In the genomic region with DNA sequence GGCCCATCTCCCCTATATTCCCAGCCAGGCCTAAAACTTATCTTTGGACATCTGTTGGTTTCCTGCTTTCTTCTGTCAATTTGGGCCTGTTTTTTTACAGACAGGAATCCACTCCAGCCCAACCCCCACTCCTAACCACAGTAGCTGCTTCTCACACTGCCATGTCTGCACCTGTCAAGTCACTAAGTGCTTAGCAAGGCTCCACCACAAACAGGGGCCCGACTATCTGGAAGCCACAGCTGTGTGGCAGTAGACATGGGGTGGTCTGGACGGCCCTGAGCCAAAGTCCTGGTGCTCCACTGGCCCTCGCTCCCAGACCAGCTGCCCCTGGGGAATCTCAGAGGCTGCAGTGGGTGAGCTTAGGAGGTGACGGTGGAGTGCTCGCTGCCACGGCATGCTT, we compare ENCODE assay signal across 10 mouse cellular contexts. TPM values are rescaled to one million over a fixed set of nuclear protein-coding genes. Genes with fewer than 3 reads are reported as not detected.
DNase-seq lines count a peak whose midpoint lies in the region; ATAC-seq and TF ChIP-seq lines count a peak whose summit lies in the region.
"Had no signal": no experiment of that assay in that cellular context is flagged by ENCODE, and none has a peak within 500 bp of the region (broad histone marks: within the 10 kb centered on the region; RNA-seq: fewer than 3 reads in every experiment).

No protein-coding gene starts in this region.

- H3K9ac ChIP-seq in liver, postnatal 0 days (replicated peaks): no peak overlapping the region

- no peak for DNase-seq in heart, embryonic 10.5 days (ENCODE audit: low spot score)
- no peak for DNase-seq in heart, postnatal 36 days
- DNase-seq in liver, postnatal 0 days: no peak
- DNase-seq in thymus, postnatal 4 days: peak; percentile 90
- no peak for DNase-seq in urinary bladder, postnatal 25 days (ENCODE audit: low spot score)
- DNase-seq in kidney, postnatal 4 days: no peak

- intact Hi-C loops in heart, postnatal 36 days (cut with DNase I): no loop called here

- no peak for TF ChIP-seq EP300 in liver, postnatal 0 days (IDR thresholded peaks at IDR 0.05; ENCODE audit: low read depth)

- H3K36me3 ChIP-seq in heart, embryonic 10.5 days: peaks cover 43% of the 10 kb centered on the region
- peaks cover 38% of the 10 kb centered on the region for H3K36me3 ChIP-seq in megakaryocyte, embryonic 14.5 days (replicated peaks; ENCODE audit: low read length)
- H3K36me3 ChIP-seq in liver, postnatal 0 days (replicated peaks; ENCODE audit: insufficient read depth, low read length): peaks cover 30% of the 10 kb centered on the region

- no peak for ATAC-seq in megakaryocyte, adult 5-6 weeks (ENCODE audit: poor library complexity, severe bottlenecking)
- ATAC-seq in liver, postnatal 0 days: peak; percentile 55; the same call in 1 of the 2 replicates
- ATAC-seq: forebrain, embryonic 14.5 days had no signal

- no peak for TF ChIP-seq CTCF in liver, postnatal 0 days (IDR thresholded peaks at IDR 0.05; ENCODE audit: low read depth)

- H3K4me3 ChIP-seq in heart, embryonic 10.5 days: 0 out of 2 replicates have a peak overlapping the region, but pooled peaks have one; percentile 16
- peak overlapping the region; percentile 59 for H3K4me3 ChIP-seq in megakaryocyte, embryonic 14.5 days (replicated peaks)
- H3K4me3 ChIP-seq in liver, postnatal 0 days (ENCODE audit: low read depth, low read length): no peak overlapping the region
- H3K4me3 ChIP-seq: heart, adult 2 months had no signal

- peaks cover 47% of the 10 kb centered on the region for H3K4me1 ChIP-seq in heart, embryonic 10.5 days
- H3K4me1 ChIP-seq in megakaryocyte, embryonic 14.5 days: peaks cover 63% of the 10 kb centered on the region
- peaks cover 3% of the 10 kb centered on the region; the same call in 1 of the 2 replicates for H3K4me1 ChIP-seq in liver, postnatal 0 days (ENCODE audit: insufficient read depth)

- H3K27me3 ChIP-seq in heart, embryonic 10.5 days (ENCODE audit: insufficient read depth, poor library complexity, severe bottlenecking): no peaks in the 10 kb centered on the region
- H3K27me3 ChIP-seq in megakaryocyte, embryonic 14.5 days (replicated peaks): peaks cover 3% of the 10 kb centered on the region
- no peaks in the 10 kb centered on the region for H3K27me3 ChIP-seq in liver, postnatal 0 days (ENCODE audit: insufficient read depth, low read length)

- WGBS in heart, embryonic 10.5 days: 34% methylated on average over 6 of the region's 6 CpGs
- WGBS in liver, postnatal 0 days (ENCODE audit: insufficient replicate concordance): 43% methylated on average over 6 of the region's 6 CpGs

- H3K9me3 ChIP-seq in heart, embryonic 10.5 days: peaks cover 4% of the 10 kb centered on the region; the same call in 1 of the 2 replicates
- H3K9me3 ChIP-seq in megakaryocyte, embryonic 14.5 days: peaks cover 6% of the 10 kb centered on the region
- no peaks in the 10 kb centered on the region for H3K9me3 ChIP-seq in liver, postnatal 0 days (ENCODE audit: low read length)

- no peak overlapping the region for H3K4me2 ChIP-seq in liver, postnatal 0 days (ENCODE audit: low read depth, low read length)

- no peak overlapping the region for H3K27ac ChIP-seq in heart, embryonic 10.5 days
- H3K27ac ChIP-seq in liver, postnatal 0 days (ENCODE audit: low read depth): no peak overlapping the region
- H3K27ac ChIP-seq: heart, adult 2 months had no signal

RNA-seq across cellular contexts. Expression of a gene that starts 10.7 kb away (rescaled TPM):
- polyA plus RNA-seq in heart, embryonic 10.5 days (2016; fragmentation: Nextera tagmentation; extraction: Ambion mirVana): not detected in 2 replicates
- not detected for total RNA-seq in heart, postnatal 36 days (2021)
- polyA plus RNA-seq in megakaryocyte, embryonic 14.5 days (2012; ENCODE audit: insufficient read depth, low replicate concordance): 0.28 TPM in 1 of 2 replicates, not detected in the other
- 1.4 and 2.2 TPM in 2 replicates for total RNA-seq in megakaryocyte, adult 5-6 weeks (2015)
- total RNA-seq in megakaryocyte, adult 5-6 weeks (2017): 0.26 TPM in 1 of 2 replicates, not detected in the other
- polyA plus RNA-seq in liver, postnatal 0 days (2015; fragmentation: Nextera tagmentation; extraction: Ambion mirVana): not detected in 2 replicates
- total RNA-seq: heart, adult 2 months had no signal
- polyA plus RNA-seq: forebrain, embryonic 14.5 days; heart, adult 2 months had no signal

RNA-seq across cellular contexts. Expression of a gene that starts 17.0 kb away (rescaled TPM):
- not detected in 2 replicates for polyA plus RNA-seq in heart, embryonic 10.5 days (2016; fragmentation: Nextera tagmentation; extraction: Ambion mirVana)
- total RNA-seq in heart, postnatal 36 days (2021): not detected
- not detected in 2 replicates for polyA plus RNA-seq in megakaryocyte, embryonic 14.5 days (2012; ENCODE audit: insufficient read depth, low replicate concordance)
- not detected in 2 replicates for total RNA-seq in megakaryocyte, adult 5-6 weeks (2015)
- not detected in 2 replicates for total RNA-seq in megakaryocyte, adult 5-6 weeks (2017)
- 1.3 and 7.7 TPM in 2 replicates for polyA plus RNA-seq in liver, postnatal 0 days (2015; fragmentation: Nextera tagmentation; extraction: Ambion mirVana)
- total RNA-seq: heart, adult 2 months had no signal
- polyA plus RNA-seq: forebrain, embryonic 14.5 days; heart, adult 2 months had no signal

RNA-seq across cellular contexts. Expression of a gene that starts 35.1 kb away (rescaled TPM):
- polyA plus RNA-seq in heart, embryonic 10.5 days (2016; fragmentation: Nextera tagmentation; extraction: Ambion mirVana): not detected in 2 replicates
- not detected for total RNA-seq in heart, postnatal 36 days (2021)
- not detected in 2 replicates for polyA plus RNA-seq in megakaryocyte, embryonic 14.5 days (2012; ENCODE audit: insufficient read depth, low replicate concordance)
- total RNA-seq in megakaryocyte, adult 5-6 weeks (2015): not detected in 2 replicates
- total RNA-seq in megakaryocyte, adult 5-6 weeks (2017): not detected in 2 replicates
- polyA plus RNA-seq in liver, postnatal 0 days (2015; fragmentation: Nextera tagmentation; extraction: Ambion mirVana): not detected in 2 replicates
- total RNA-seq: heart, adult 2 months had no signal
- polyA plus RNA-seq: forebrain, embryonic 14.5 days; heart, adult 2 months had no signal

RNA-seq across cellular contexts. Expression of a gene that starts 40.2 kb away (rescaled TPM):
- 24.5 and 29.7 TPM in 2 replicates for polyA plus RNA-seq in heart, embryonic 10.5 days (2016; fragmentation: Nextera tagmentation; extraction: Ambion mirVana)
- total RNA-seq in heart, postnatal 36 days (2021): 10 to 100 TPM; 20.5 to 24.5 TPM
- 125 and 217 TPM in 2 replicates for polyA plus RNA-seq in megakaryocyte, embryonic 14.5 days (2012; ENCODE audit: insufficient read depth, low replicate concordance)
- total RNA-seq in megakaryocyte, adult 5-6 weeks (2015): 30.2 and 35.4 TPM in 2 replicates
- total RNA-seq in megakaryocyte, adult 5-6 weeks (2017): 6.1 and 7.1 TPM in 2 replicates
- 3.5 and 4.3 TPM in 2 replicates for polyA plus RNA-seq in liver, postnatal 0 days (2015; fragmentation: Nextera tagmentation; extraction: Ambion mirVana)

RNA-seq across cellular contexts. Expression of a gene that starts 40.3 kb away (rescaled TPM):
- 47.2 and 53.0 TPM in 2 replicates for polyA plus RNA-seq in heart, embryonic 10.5 days (2016; fragmentation: Nextera tagmentation; extraction: Ambion mirVana)
- total RNA-seq in heart, postnatal 36 days (2021): 1 to 10 TPM; 7.3 to 7.4 TPM
- polyA plus RNA-seq in megakaryocyte, embryonic 14.5 days (2012; ENCODE audit: insufficient read depth, low replicate concordance): 17.3 and 20.8 TPM in 2 replicates
- total RNA-seq in megakaryocyte, adult 5-6 weeks (2015): 10.0 and 12.8 TPM in 2 replicates
- total RNA-seq in megakaryocyte, adult 5-6 weeks (2017): 9.9 and 11.7 TPM in 2 replicates
- 5.3 and 6.2 TPM in 2 replicates for polyA plus RNA-seq in liver, postnatal 0 days (2015; fragmentation: Nextera tagmentation; extraction: Ambion mirVana)
